Mouse (Mus musculus) liver (tissue): ENCODE measurements around the gene Cdc7.

Experiments used
- DNase-seq: peaks from one replicate; pipeline ENCODE4 v3.0.0-alpha.2; 2020; ENCODE audit warnings: mixed read lengths

The Cdc7 gene

GRCm38 (mm10) chr5:106994716-106995115 is 30.6 kb downstream of the Cdc7 start:
- DNase-seq = no peak

- peak; percentile 42 for DNase-seq
These were observed 31.9 kb downstream of the Cdc7 start for GRCm38 (mm10) chr5:106995886-106996538.

- DNase-seq = no peak
These were observed 32.6 kb downstream of the Cdc7 start for GRCm38 (mm10) chr5:106996539-106997244.

- no peak for DNase-seq
These were observed 37.4 kb downstream of the Cdc7 start for GRCm38 (mm10) chr5:107001396-107002090.

- no peak for DNase-seq
These were observed 37.9 kb downstream of the Cdc7 start for GRCm38 (mm10) chr5:107002091-107002416.

GRCm38 (mm10) chr5:107009721-107010120 is 45.6 kb downstream of the Cdc7 start:
- no peak for DNase-seq

- DNase-seq = no peak
These were observed 46.2 kb downstream of the Cdc7 start for GRCm38 (mm10) chr5:107010300-107010699.

- no peak for DNase-seq
These were observed 47.4 kb downstream of the Cdc7 start for GRCm38 (mm10) chr5:107011316-107012029.

- DNase-seq = no peak
These were observed 48.1 kb downstream of the Cdc7 start for GRCm38 (mm10) chr5:107012030-107012715.

- no peak for DNase-seq
These were observed 49.3 kb downstream of the Cdc7 start for GRCm38 (mm10) chr5:107013393-107013792.

- DNase-seq = no peak
These were observed 50.0 kb downstream of the Cdc7 start for GRCm38 (mm10) chr5:107014146-107014545.

- DNase-seq = no peak
These were observed 50.9 kb downstream of the Cdc7 start for GRCm38 (mm10) chr5:107015046-107015421.

- peak; percentile 47 for DNase-seq
These were observed 51.4 kb downstream of the Cdc7 start for GRCm38 (mm10) chr5:107015422-107016081.

- DNase-seq = no peak
These were observed 52.4 kb downstream of the Cdc7 start for GRCm38 (mm10) chr5:107016538-107016937.

GRCm38 (mm10) chr5:107017544-107017943 is 53.4 kb downstream of the Cdc7 start:
- DNase-seq = peak; percentile 56

GRCm38 (mm10) chr5:107019057-107019456 is 54.9 kb downstream of the Cdc7 start:
- DNase-seq = no peak

GRCm38 (mm10) chr5:107019904-107020303 is 55.8 kb downstream of the Cdc7 start:
- DNase-seq = no peak

- DNase-seq = no peak
These were observed 56.2 kb downstream of the Cdc7 start for GRCm38 (mm10) chr5:107020366-107020765.

- peak; percentile 20 for DNase-seq
These were observed 57.4 kb downstream of the Cdc7 start for GRCm38 (mm10) chr5:107021291-107022063.

GRCm38 (mm10) chr5:107022064-107022428 is 57.9 kb downstream of the Cdc7 start:
- no peak for DNase-seq

GRCm38 (mm10) chr5:107023951-107024350 is 59.8 kb downstream of the Cdc7 start:
- DNase-seq = no peak
